Mouse (Mus musculus): ENCODE measurements around the gene Myh13. TPM values are rescaled to one million over a fixed set of nuclear protein-coding genes. Genes with fewer than 3 reads are reported as not detected.

Gene Myh13
- polyA plus RNA-seq, 1 experiment from 2014 or later, result 0.38 TPM

Other genes starting within 250 kb of the Myh13 start
- 29.9 and 32.0 TPM in 2 replicates for gene Myh3, start 243.4 kb upstream of the Myh13 start, polyA plus RNA-seq (2014; fragmentation: Nextera tagmentation; extraction: Ambion mirVana)
- 0.04 TPM in 1 of 2 replicates, not detected in the other for gene Myh2, start 150.6 kb upstream of the Myh13 start, polyA plus RNA-seq (2014; fragmentation: Nextera tagmentation; extraction: Ambion mirVana)
- gene Myh1, start 121.6 kb upstream of the Myh13 start, polyA plus RNA-seq (2014; fragmentation: Nextera tagmentation; extraction: Ambion mirVana), result 0.07 and 0.08 TPM in 2 replicates
- gene Myh4, start 83.6 kb upstream of the Myh13 start, polyA plus RNA-seq (2014; fragmentation: Nextera tagmentation; extraction: Ambion mirVana), result 0.16 and 0.20 TPM in 2 replicates
- gene Myh8, start 44.5 kb upstream of the Myh13 start, polyA plus RNA-seq (2014; fragmentation: Nextera tagmentation; extraction: Ambion mirVana), result 2.4 and 2.8 TPM in 2 replicates
- 3.5 and 4.4 TPM in 2 replicates for gene Gas7, start 133.8 kb downstream of the Myh13 start, polyA plus RNA-seq (2014; fragmentation: Nextera tagmentation; extraction: Ambion mirVana)

Measured in neural tube, embryonic 11.5 days (tissue).